Mouse (Mus musculus): ENCODE results near the gene Gm1043.

Gene Gm1043

DNA sequence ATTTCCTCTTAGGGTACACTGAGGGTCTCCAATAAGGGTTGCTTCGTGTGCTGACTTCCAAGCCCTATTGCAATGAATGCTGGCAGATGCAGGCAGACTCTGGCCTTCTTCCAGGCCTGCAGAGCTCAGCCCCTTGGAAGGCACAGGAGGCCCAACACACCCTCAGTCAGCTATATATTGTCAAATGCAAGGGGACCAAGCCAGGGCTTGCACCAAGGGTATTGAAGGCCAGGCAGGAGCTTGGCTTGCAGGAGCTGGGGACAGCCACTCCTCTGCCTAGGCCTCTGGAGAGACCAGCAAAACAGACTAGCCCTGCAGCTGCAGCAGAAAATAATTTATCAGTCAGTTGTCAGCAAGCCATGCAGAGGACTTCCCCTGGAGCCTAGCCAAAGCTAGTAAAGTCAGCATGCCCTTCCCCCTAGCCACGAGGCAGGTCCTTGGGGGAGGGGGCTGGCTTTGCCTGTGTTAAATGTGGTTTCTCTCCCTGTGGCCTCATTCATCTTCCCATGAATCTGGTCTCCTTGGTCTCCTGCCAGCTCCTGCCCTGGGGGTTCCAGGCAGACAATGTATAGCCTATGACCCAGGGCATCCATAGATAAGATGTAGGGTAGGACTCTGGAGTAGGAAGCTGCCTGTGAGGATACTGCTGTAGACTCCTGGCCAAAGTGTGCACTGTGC lies 113.0 kb downstream of the Gm1043 start:
- no peak for DNase-seq (ENCODE audit: low spot score in 2 of 2)

DNA sequence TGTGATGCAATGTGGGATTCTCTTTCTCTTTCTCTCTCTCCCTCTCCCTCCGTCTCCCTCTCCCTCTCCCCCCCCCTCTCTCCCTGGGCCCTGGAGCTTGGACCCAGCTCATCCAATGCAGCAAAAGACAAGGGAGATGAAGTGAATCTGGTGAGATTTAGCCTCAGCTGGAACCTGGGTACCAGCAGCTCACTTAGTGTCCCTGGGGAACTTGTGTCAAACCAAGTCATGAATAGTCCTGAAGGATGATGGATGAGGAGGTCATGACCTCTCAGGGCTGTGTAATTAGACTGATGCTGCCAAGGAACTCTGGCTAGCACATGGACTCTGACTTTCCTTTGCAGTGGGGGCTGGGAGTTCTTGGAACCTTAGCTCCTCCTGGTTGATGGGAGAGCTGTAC lies 117.1 kb downstream of the Gm1043 start:
- no peak for DNase-seq (ENCODE audit: low spot score in 2 of 2)

GRCm38 (mm10) chr5:37204886-37205285 lies 119.7 kb downstream of the Gm1043 start:
- DNase-seq (ENCODE audit: low spot score in 2 of 2), result no peak

- no peak for DNase-seq (ENCODE audit: low spot score in 2 of 2)
These were observed 120.2 kb downstream of the Gm1043 start for GRCm38 (mm10) chr5:37205420-37205819.

- DNase-seq (ENCODE audit: low spot score in 2 of 2), result no peak
These were observed 121.2 kb downstream of the Gm1043 start for GRCm38 (mm10) chr5:37206364-37206763.

GRCm38 (mm10) chr5:37212938-37213708 lies 128.0 kb downstream of the Gm1043 start:
- DNase-seq (ENCODE audit: low spot score in 2 of 2), result no peak

GRCm38 (mm10) chr5:37213709-37214103 lies 128.5 kb downstream of the Gm1043 start:
- no peak for DNase-seq (ENCODE audit: low spot score in 2 of 2)

DNA sequence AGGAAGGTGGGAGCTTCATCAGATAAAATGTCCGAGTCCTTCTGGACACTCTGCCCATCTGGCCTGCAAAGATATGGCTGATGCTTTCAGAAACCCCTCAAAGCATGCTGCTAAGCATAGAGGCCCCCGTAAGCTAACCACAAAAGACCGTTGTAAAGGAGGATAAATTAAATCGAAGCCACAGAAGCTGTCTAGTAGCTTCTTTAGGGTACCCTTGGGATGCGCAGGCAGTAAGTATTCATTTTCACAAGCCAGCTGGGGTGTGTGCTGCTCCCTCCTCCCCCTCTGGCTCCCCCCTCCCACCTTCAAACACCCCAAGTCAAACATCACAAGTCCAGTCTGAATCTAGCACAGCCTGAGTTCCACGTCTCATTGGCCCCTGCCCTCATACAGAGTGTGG lies 129.4 kb downstream of the Gm1043 start:
- DNase-seq (ENCODE audit: low spot score in 2 of 2), result no peak

- DNase-seq (ENCODE audit: low spot score in 2 of 2), result no peak
These were observed 130.1 kb downstream of the Gm1043 start for GRCm38 (mm10) chr5:37215276-37215675.

DNA sequence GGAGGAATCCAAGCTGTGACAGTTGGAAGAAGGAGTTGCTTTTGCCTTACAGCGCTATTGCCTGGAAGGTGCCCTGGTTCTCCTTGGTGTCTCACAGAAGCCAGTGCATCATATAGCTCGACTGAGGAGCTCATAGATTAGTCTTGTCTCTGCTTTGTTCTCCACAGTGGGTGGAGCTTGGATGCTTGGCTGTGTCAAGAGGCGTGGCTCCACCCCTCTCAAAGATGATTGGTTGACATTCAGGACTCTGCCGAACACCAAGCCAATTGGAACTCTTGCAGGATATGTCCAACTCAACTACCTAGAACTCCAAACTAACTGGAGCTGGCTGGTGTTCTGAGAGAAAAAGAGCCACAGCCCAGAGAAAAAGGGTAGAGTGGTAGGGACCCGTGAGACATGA lies 134.4 kb downstream of the Gm1043 start:
- DNase-seq (ENCODE audit: low spot score in 2 of 2), result no peak

GRCm38 (mm10) chr5:37220575-37220974 lies 135.4 kb downstream of the Gm1043 start:
- DNase-seq (ENCODE audit: low spot score in 2 of 2), result no peak

GRCm38 (mm10) chr5:37221563-37221962 lies 136.4 kb downstream of the Gm1043 start:
- no peak for DNase-seq (ENCODE audit: low spot score in 2 of 2)

DNA sequence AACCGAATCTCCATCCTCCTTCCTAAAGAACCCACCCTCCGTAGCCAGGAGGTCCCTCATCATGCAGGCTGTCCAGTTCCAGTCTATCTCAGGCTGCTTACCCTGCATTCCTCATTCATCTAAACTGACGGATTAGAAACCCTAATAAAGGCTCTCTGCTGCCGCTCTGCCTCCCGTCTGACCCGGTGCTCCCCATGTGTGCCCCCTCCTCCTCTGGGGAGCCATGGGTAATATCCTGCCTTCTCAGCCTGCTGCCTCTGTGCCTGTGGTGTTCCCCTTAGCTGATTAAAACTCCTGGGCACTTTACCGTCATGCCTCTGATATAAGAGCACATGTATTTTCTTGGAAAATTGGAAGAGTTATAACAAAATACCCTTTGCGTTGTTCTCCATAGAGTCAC lies 137.1 kb downstream of the Gm1043 start:
- no peak for DNase-seq (ENCODE audit: low spot score in 2 of 2)

DNA sequence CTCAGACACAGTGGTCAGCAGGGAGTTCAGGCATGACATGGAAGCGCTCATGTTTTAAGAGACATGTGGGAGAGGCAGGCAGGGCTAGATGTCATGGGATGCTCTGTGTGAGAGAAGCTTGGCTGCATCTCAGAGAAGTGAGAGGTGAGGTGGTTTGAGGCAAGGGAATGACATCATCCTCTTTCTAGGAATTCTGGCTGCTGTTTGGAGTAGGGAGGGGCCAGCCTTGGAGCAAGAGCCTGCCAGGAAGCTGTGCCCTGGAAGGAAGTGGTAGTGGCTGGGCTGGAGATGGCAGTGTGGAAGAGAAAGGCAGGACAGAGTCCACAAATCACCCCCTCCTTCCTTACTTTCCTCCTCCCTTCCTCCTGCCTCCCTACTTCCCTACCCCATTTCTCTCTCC lies 140.5 kb downstream of the Gm1043 start:
- no peak for DNase-seq (ENCODE audit: low spot score in 2 of 2)

- no peak for DNase-seq (ENCODE audit: low spot score in 2 of 2)
These were observed 142.9 kb downstream of the Gm1043 start for GRCm38 (mm10) chr5:37227956-37228680.

- no peak for DNase-seq (ENCODE audit: low spot score in 2 of 2)
These were observed 143.7 kb downstream of the Gm1043 start for GRCm38 (mm10) chr5:37228894-37229293.

DNA sequence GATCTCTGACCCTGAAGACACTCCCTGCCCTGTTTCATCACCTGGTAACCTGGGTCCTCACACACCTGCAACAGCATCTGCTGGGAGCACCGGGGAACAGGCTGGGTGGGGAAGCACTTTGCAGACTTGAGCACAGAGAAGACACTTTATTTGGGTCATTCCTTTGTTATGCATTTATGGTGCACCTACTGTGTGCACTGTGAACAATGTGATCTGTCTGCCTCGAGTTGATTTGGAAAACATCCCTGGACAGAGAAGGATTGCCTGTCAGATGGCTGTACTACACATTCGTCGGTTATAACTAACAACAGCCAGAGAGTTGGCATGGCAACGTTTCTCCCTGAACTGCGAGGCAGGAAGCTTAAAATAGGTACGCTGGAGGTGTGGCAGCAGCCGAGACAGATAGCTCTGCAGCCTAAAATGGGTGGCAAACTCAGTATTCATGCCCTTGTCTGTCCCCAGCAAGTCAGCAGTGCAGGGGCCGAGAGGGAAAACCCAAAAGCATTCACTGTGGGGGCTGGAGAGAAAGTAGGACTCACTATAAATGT lies 147.9 kb downstream of the Gm1043 start:
- peak in 1 of 2 experiments; percentile 69 for DNase-seq (ENCODE audit: low spot score in 2 of 2)

DNA sequence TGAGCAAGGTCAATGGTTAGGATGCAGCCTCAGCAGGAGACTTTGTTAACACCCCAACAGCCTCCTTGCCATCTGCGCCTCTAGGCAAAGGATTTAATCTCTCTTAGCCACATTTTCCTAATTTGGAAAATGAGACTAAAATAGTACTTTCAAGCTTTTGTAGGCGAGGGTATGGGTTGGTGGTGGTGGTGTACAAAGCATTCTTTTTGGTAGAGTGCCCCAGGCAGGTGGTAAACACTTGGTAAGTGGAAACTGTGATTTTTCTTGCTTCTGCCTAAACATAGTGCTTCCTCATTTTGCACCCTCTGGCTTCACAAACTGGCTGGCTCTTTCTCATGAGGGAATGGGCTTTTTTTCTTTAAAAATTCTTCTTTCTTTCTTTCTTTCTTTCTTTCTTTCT lies 153.5 kb downstream of the Gm1043 start:
- no peak for DNase-seq (ENCODE audit: low spot score in 2 of 2)

DNA sequence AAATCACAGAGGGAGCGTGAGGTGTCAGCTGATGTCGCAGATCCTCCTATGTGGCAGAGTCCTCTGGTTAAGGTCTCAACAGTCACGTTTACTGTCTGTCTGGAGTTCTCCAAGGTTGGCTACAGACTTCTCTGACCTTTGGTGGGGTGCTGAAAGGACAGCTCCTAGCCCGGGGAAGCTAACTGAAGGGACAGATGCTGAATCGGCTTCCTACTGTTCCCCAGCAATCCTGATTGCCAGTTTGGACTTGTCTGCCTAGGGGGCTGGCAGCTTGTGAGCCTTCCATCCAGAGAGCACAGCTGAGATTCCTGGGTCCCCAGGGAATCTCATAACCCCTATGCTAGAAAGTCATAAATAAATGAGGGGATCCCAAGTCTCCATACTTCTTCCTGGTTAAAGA lies 155.4 kb downstream of the Gm1043 start:
- DNase-seq (ENCODE audit: low spot score in 2 of 2), result no peak

DNA sequence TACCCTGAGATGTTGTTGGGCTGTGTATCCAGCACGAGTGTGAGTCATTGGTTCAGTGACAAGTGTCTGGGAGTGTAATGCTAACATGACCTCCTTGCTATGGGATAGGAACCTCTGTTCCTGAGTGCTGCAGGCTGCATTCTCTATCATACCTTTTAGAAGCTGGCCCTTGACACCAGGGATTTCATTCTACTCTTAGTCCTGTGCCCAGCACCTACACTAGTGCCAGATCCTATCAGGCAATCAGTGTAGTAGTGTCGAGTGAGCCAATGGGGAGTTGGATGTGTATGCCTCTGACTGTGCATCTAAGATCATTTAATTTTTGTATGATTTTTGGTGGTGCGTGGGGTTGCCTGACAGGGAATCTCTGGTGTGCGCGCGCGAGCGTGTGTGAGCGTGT lies 156.1 kb downstream of the Gm1043 start:
- DNase-seq (ENCODE audit: low spot score in 2 of 2), result no peak

- DNase-seq (ENCODE audit: low spot score in 2 of 2), result peak; percentile 72 to 80
These were observed 156.5 kb downstream of the Gm1043 start, which contains the start of gene Crmp1 for GRCm38 (mm10) chr5:37241651-37242151. TSS of gene Crmp1 (plus strand) at chr5:37241940.

Data from frontal cortex, postnatal 14 days (tissue).